Mouse (Mus musculus) hindbrain, embryonic 16.5 days (tissue): ENCODE data around the gene Gck. TPM values are rescaled to one million over a fixed set of nuclear protein-coding genes. Genes with fewer than 3 reads are reported as not detected.

Experiments used
- ATAC-seq: fragments of 200-750 bp; cut with Nextera tagmentation; 2 replicates; pipeline ENCODE4 v1.8.0; 2017; ENCODE audit warnings: moderate TSS enrichment, moderate library complexity
- H3K27ac ChIP-seq: fragments of 300-500 bp; sonication (generic); 2 replicates; pipeline ENCODE4 v1.5.1; 2014; ENCODE audit warnings: low read depth, mild to moderate bottlenecking, control low read depth, low read length, moderate library complexity
- H3K27me3 ChIP-seq: fragments of 300-500 bp; sonication (generic); replicated peaks from 2 replicates; pipeline ENCODE4 v1.6.1; 2014; ENCODE audit warnings: low read length; ENCODE audit not compliant: control insufficient read depth, insufficient read depth
- H3K36me3 ChIP-seq: fragments of 300-500 bp; sonication (generic); 2 replicates; pipeline ENCODE4 v1.6.1; 2014; ENCODE audit warnings: mild to moderate bottlenecking, low read length, moderate library complexity, mixed read lengths; ENCODE audit not compliant: control insufficient read depth, insufficient read depth
- H3K4me1 ChIP-seq: fragments of 300-500 bp; sonication (generic); 2 replicates; pipeline ENCODE4 v1.6.1; 2014; ENCODE audit warnings: low read depth, low read length; ENCODE audit not compliant: control insufficient read depth, insufficient read depth
- H3K4me2 ChIP-seq: fragments of 300-500 bp; sonication (generic); 2 replicates; pipeline ENCODE4 v1.6.1; 2014; ENCODE audit warnings: mild to moderate bottlenecking, low read length, control low read depth, moderate library complexity
- H3K4me3 ChIP-seq: fragments of 300-500 bp; sonication (generic); 2 replicates; pipeline ENCODE4 v1.5.1; 2014; ENCODE audit warnings: mild to moderate bottlenecking, low read length, control low read depth, moderate library complexity
- H3K9ac ChIP-seq: fragments of 300-500 bp; sonication (generic); 2 replicates; pipeline ENCODE4 v1.6.1; 2014; ENCODE audit warnings: low read depth, mild to moderate bottlenecking, control low read depth, low read length, moderate library complexity
- H3K9me3 ChIP-seq: fragments of 300-500 bp; sonication (generic); 2 replicates; pipeline ENCODE4 v1.6.1; 2014; ENCODE audit warnings: mild to moderate bottlenecking, low read length, moderate library complexity; ENCODE audit not compliant: control insufficient read depth
- WGBS: fragments of 180-500 bp; shearing (Covaris S2); extraction: QIAGEN DNeasy Blood & Tissue Kit; methylation state at CpG from one replicate; pipeline ENCODE4 v1.1.7; 2014; 5-methylcytosine and 5-hydroxymethylcytosine counted together
- polyA plus RNA-seq: library from polyadenylated mRNA; unstranded; fragments of >200 nt; fragmentation: Nextera tagmentation; extraction: Ambion mirVana; gene quantifications from 2 replicates; pipeline ENCODE4 v1.2.1, GENCODE M21; 2015

The Gck gene
- polyA plus RNA-seq, 1 experiment from 2014 or later, result 6.6 TPM

- H3K27ac ChIP-seq, result no peak overlapping the region
- H3K36me3 ChIP-seq, result peaks cover 7% of the 10 kb centered on the region; the same call in 1 of the 2 replicates
- no peak overlapping the region for H3K4me2 ChIP-seq
- H3K9me3 ChIP-seq, result no peaks in the 10 kb centered on the region
- H3K9ac ChIP-seq, result no peak overlapping the region
- H3K4me3 ChIP-seq, result no peak overlapping the region
- WGBS, result 96% methylated on average over 7 of the region's 7 CpGs
- no peak for ATAC-seq
- no peaks in the 10 kb centered on the region for H3K27me3 ChIP-seq
- no peaks in the 10 kb centered on the region for H3K4me1 ChIP-seq
Measured at GRCm38 (mm10) chr11:5981323-5981722, 31.4 kb upstream of the Gck start.

DNA sequence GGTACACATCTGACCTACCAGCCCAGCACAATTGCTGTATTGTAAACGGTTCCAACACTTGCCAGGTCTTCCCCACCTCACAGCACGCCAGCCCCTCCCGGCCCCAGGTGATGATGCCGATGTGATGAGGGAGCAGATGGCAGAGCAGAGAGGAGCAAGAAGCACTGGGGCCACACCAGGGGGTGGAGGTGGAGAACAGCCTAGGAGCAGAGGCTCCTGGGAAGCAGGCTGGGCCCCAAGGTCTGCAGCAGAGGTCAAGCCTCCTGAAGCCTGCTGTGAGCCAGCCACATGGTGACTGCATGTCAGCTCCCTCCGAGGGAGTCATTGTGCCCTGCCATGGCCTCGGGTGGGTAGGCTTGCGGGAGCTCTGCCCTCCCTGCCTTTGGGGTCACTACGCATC lies 30.7 kb upstream of the Gck start:
- ATAC-seq, result no peak
- no peaks in the 10 kb centered on the region for H3K27me3 ChIP-seq
- H3K27ac ChIP-seq, result no peak overlapping the region
- 64% methylated on average over 8 of the region's 8 CpGs for WGBS
- H3K9ac ChIP-seq, result no peak overlapping the region
- H3K36me3 ChIP-seq, result peaks cover 7% of the 10 kb centered on the region; the same call in 1 of the 2 replicates
- no peak overlapping the region for H3K4me3 ChIP-seq
- H3K9me3 ChIP-seq, result no peaks in the 10 kb centered on the region
- no peaks in the 10 kb centered on the region for H3K4me1 ChIP-seq
- H3K4me2 ChIP-seq, result no peak overlapping the region

GRCm38 (mm10) chr11:5980108-5980507 lies 30.2 kb upstream of the Gck start:
- Histone ChIP-seq H3K27ac (no peak overlapping the region), H3K4me3 (no peak overlapping the region), H3K36me3 (peaks cover 7% of the 10 kb centered on the region; the same call in 1 of the 2 replicates), H3K4me1 (no peaks in the 10 kb centered on the region), H3K9ac (no peak overlapping the region), H3K9me3 (no peaks in the 10 kb centered on the region), H3K4me2 (no peak overlapping the region), H3K27me3 (no peaks in the 10 kb centered on the region)
- ATAC-seq, result no peak
- WGBS, result 95% methylated on average over 2 of the region's 2 CpGs

DNA sequence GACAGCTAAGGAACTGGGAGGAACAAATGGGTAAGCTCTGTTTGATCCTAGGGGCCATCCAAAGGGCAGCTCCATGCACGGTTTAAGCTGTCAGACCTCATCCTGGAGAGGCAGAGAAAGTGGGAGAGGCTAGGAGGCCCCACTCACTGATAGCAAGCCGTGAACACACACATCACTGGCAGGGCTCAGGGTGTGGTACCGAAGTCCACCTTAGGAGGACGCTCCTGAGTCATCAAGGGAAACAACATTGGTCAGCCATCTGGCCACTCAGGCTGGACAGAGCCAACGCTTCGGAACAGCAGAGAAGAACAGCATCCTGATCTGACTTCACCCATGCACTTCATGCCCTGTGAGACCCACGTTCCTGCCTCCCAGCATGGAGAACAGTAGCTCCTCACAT lies 29.2 kb upstream of the Gck start:
- Histone ChIP-seq H3K27me3 (no peaks in the 10 kb centered on the region), H3K9me3 (no peaks in the 10 kb centered on the region), H3K9ac (no peak overlapping the region), H3K4me3 (no peak overlapping the region), H3K4me2 (no peak overlapping the region), H3K27ac (no peak overlapping the region), H3K36me3 (peaks cover 7% of the 10 kb centered on the region; the same call in 1 of the 2 replicates), H3K4me1 (no peaks in the 10 kb centered on the region)
- ATAC-seq, result no peak
- 83% methylated on average over 7 of the region's 7 CpGs for WGBS

DNA sequence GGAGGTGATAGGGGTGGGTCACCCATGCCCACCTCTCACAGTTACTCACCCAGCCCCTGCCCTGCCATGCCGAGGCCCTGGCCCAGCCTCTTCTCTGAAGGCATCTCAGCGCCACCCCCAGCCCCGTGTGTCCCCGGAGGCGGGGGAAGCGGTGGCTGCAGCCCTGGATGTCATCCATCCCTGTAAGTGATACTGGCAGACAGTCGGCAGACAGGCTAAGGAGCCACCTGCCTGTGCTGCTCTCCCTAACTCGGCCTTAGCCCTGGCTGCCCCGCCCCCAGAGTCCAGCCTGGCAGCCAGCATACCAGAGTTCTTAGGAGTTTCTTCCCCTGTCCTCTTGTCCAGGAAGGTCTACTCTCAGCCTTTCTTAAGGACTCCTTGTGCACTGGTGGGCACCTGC lies 26.2 kb upstream of the Gck start:
- H3K9ac ChIP-seq, result no peak overlapping the region
- H3K4me1 ChIP-seq, result no peaks in the 10 kb centered on the region
- ATAC-seq, result no peak
- H3K27ac ChIP-seq, result no peak overlapping the region
- H3K27me3 ChIP-seq, result no peaks in the 10 kb centered on the region
- H3K36me3 ChIP-seq, result peaks cover 8% of the 10 kb centered on the region; the same call in 1 of the 2 replicates
- H3K9me3 ChIP-seq, result no peaks in the 10 kb centered on the region
- no peak overlapping the region for H3K4me3 ChIP-seq
- WGBS, result 20% methylated on average over 9 of the region's 9 CpGs
- H3K4me2 ChIP-seq, result no peak overlapping the region

DNA sequence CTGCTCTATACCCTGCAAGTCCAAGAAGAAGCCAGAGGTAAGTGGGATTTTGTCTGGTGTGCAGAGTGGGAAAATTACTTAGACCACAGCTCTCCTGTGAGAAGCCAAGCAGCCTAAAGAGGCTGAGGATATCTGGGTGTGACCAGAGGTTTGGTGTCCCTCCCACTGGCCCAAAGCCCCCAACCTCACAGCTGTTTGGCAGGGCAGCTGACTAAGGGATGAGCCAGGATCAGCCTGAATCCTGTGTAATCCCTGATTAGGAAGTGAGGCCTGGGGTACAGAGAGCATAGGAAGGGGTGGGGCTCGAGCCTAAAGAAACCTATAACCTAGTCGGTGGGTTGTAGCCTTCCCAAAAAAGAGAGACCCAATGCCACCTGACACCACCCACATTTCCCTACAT lies 25.2 kb upstream of the Gck start:
- H3K4me3 ChIP-seq, result no peak overlapping the region
- H3K4me1 ChIP-seq, result no peaks in the 10 kb centered on the region
- peaks cover 8% of the 10 kb centered on the region; the same call in 1 of the 2 replicates for H3K36me3 ChIP-seq
- no peaks in the 10 kb centered on the region for H3K9me3 ChIP-seq
- H3K27ac ChIP-seq, result no peak overlapping the region
- no peaks in the 10 kb centered on the region for H3K27me3 ChIP-seq
- WGBS, result 81% methylated on average over 2 of the region's 2 CpGs
- H3K4me2 ChIP-seq, result no peak overlapping the region
- no peak for ATAC-seq
- no peak overlapping the region for H3K9ac ChIP-seq

- WGBS, result 80% methylated on average over 6 of the region's 6 CpGs
- H3K9ac ChIP-seq, result no peak overlapping the region
Measured at GRCm38 (mm10) chr11:5974053-5974452, 24.2 kb upstream of the Gck start.

DNA sequence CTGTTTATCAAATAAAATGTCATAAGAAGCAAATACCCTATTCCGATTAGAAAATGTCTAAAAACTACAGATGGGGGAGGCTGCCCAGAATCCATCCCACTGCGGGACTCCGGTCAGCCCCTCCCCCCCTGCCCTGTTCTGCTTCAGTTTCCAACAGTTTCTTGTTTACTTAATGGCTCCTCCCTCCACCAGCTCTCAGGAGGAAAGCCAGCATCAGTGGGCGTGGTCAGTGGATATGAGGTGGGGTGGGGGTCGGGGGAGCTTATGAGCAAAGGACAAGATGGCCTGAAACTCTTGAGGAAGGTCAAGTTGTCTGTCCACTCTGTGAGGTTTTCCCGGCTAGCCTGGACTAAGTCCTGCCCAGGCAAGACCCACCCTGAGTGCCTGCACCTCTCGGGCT lies 23.3 kb upstream of the Gck start:
- Histone ChIP-seq H3K9me3 (no peaks in the 10 kb centered on the region), H3K4me3 (no peak overlapping the region), H3K27me3 (no peaks in the 10 kb centered on the region), H3K9ac (no peak overlapping the region), H3K4me2 (no peak overlapping the region), H3K36me3 (peaks cover 15% of the 10 kb centered on the region), H3K27ac (no peak overlapping the region), H3K4me1 (no peaks in the 10 kb centered on the region)
- ATAC-seq, result no peak
- 53% methylated on average over 7 of the region's 7 CpGs for WGBS

More at GRCm38 (mm10) chr11:5974053-5974452, 24.2 kb upstream of the Gck start:
- Histone ChIP-seq H3K27me3 (no peaks in the 10 kb centered on the region), H3K27ac (no peak overlapping the region), H3K4me2 (no peak overlapping the region), H3K9me3 (no peaks in the 10 kb centered on the region), H3K4me1 (no peaks in the 10 kb centered on the region), H3K36me3 (peaks cover 13% of the 10 kb centered on the region), H3K4me3 (no peak overlapping the region)
- ATAC-seq, result no peak

DNA sequence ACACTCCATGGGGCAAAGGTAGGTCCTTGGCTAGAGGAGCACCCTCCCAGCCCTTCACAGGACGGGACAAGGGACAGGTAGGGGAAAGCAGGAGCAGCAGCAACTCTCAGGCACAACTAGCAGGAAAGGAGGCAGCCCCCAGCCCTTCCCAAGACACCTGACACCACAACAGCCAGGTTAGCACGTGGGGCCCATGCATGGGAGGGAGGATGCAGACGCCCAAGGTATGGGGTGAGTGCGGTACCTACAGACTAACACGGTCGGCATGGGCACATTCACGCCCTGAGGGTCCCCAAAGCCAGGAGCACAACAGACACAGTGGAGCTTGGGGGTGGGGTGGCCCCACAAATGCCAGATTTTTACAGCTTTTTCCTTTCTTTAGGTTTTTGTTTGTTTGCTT lies 21.3 kb upstream of the Gck start:
- H3K36me3 ChIP-seq, result peaks cover 18% of the 10 kb centered on the region
- no peaks in the 10 kb centered on the region for H3K4me1 ChIP-seq
- no peaks in the 10 kb centered on the region for H3K27me3 ChIP-seq
- H3K9ac ChIP-seq, result no peak overlapping the region
- H3K4me2 ChIP-seq, result no peak overlapping the region
- no peak overlapping the region for H3K27ac ChIP-seq
- WGBS, result 73% methylated on average over 7 of the region's 7 CpGs
- H3K9me3 ChIP-seq, result no peaks in the 10 kb centered on the region
- no peak for ATAC-seq
- H3K4me3 ChIP-seq, result no peak overlapping the region

DNA sequence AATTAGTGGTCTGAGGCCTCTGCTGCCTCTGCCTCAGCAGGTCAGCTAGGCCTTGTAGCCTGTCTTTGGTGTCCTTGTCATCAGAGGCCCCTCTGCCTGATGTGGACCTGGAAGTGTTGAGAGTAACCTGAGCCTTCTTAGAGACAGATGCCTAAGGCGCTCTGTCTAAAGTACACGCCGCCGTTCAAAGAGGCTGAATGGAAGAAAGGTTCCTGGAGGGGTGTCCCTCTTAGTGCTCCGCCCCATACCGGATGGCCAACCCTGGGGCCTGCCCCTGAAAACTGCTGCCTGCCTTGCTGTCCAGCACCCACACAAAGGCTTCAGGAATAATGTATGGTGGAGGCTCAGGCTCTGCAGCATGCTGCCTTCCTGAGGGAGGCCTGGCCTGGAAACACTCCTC lies 18.3 kb upstream of the Gck start:
- 85% methylated on average over 6 of the region's 6 CpGs for WGBS
- Histone ChIP-seq H3K27me3 (no peaks in the 10 kb centered on the region), H3K4me1 (no peaks in the 10 kb centered on the region), H3K4me2 (no peak overlapping the region), H3K4me3 (no peak overlapping the region), H3K36me3 (peaks cover 36% of the 10 kb centered on the region), H3K9ac (no peak overlapping the region; the same call in 1 of the 2 replicates), H3K9me3 (no peaks in the 10 kb centered on the region), H3K27ac (no peak overlapping the region)
- ATAC-seq, result no peak
